Mouse (Mus musculus): ENCODE results near the gene Nfyc. TPM values are rescaled to one million over a fixed set of nuclear protein-coding genes. Genes with fewer than 3 reads are reported as not detected.

Gene Nfyc
- polyA plus RNA-seq, 1 experiment from 2014 or later, result 118 TPM

- Histone ChIP-seq H3K4me2 (peak overlapping the region; percentile 72), H3K36me3 (no peaks in the 10 kb centered on the region), H3K4me3 (replicated peaks) (peak overlapping the region; percentile 41), H3K9me3 (no peaks in the 10 kb centered on the region), H3K9ac (replicated peaks) (peak overlapping the region; percentile 48), H3K27ac (no peak overlapping the region), H3K4me1 (replicated peaks) (peaks cover 23% of the 10 kb centered on the region), H3K27me3 (peaks cover 22% of the 10 kb centered on the region)
- ATAC-seq (ENCODE audit: insufficient number of reproducible peaks, insufficient read depth, low FRiP score, low TSS enrichment, low read depth), result peak; percentile 90
- under 1% methylated on average over 12 of the region's 12 CpGs for WGBS
Measured at GRCm38 (mm10) chr4:120716141-120716571, 115.2 kb downstream of the Nfyc start.

- no peak overlapping the region for H3K9ac ChIP-seq (replicated peaks)
- no peak for ATAC-seq (ENCODE audit: insufficient number of reproducible peaks, insufficient read depth, low FRiP score, low TSS enrichment, low read depth)
- H3K4me3 ChIP-seq (replicated peaks), result no peak overlapping the region
- H3K9me3 ChIP-seq, result no peaks in the 10 kb centered on the region
- H3K4me1 ChIP-seq (replicated peaks), result peaks cover 18% of the 10 kb centered on the region
- no peaks in the 10 kb centered on the region for H3K36me3 ChIP-seq
- H3K27me3 ChIP-seq, result peaks cover 31% of the 10 kb centered on the region
- no peak overlapping the region for H3K27ac ChIP-seq
- H3K4me2 ChIP-seq, result no peak overlapping the region
- 88% methylated on average over 6 of the region's 6 CpGs for WGBS
Measured at GRCm38 (mm10) chr4:120713856-120714497, 117.4 kb downstream of the Nfyc start.

- Histone ChIP-seq H3K27me3 (peaks cover 30% of the 10 kb centered on the region), H3K4me2 (no peak overlapping the region), H3K36me3 (0 out of 2 replicates have a peak, but pooled peaks cover 3% of the 10 kb centered on the region)
Measured at GRCm38 (mm10) chr4:120713021-120713420, 118.4 kb downstream of the Nfyc start.

GRCm38 (mm10) chr4:120712236-120712635 lies 119.1 kb downstream of the Nfyc start:
- no peak for ATAC-seq (ENCODE audit: insufficient number of reproducible peaks, insufficient read depth, low FRiP score, low TSS enrichment, low read depth)

More at GRCm38 (mm10) chr4:120713021-120713420, 118.4 kb downstream of the Nfyc start:
- Histone ChIP-seq H3K9ac (replicated peaks) (no peak overlapping the region), H3K9me3 (no peaks in the 10 kb centered on the region), H3K4me3 (replicated peaks) (no peak overlapping the region), H3K4me1 (replicated peaks) (peaks cover 21% of the 10 kb centered on the region), H3K27ac (no peak overlapping the region)
- ATAC-seq (ENCODE audit: insufficient number of reproducible peaks, insufficient read depth, low FRiP score, low TSS enrichment, low read depth), result no peak
- WGBS, result 90% methylated on average over 6 of the region's 6 CpGs

More at GRCm38 (mm10) chr4:120712236-120712635, 119.1 kb downstream of the Nfyc start:
- Histone ChIP-seq H3K27ac (no peak overlapping the region), H3K9ac (replicated peaks) (no peak overlapping the region), H3K36me3 (0 out of 2 replicates have a peak, but pooled peaks cover 3% of the 10 kb centered on the region), H3K4me2 (no peak overlapping the region), H3K27me3 (peaks cover 23% of the 10 kb centered on the region), H3K4me1 (replicated peaks) (peaks cover 22% of the 10 kb centered on the region), H3K9me3 (no peaks in the 10 kb centered on the region), H3K4me3 (replicated peaks) (no peak overlapping the region)
- 71% methylated on average over 12 of the region's 12 CpGs for WGBS

MicroRNA genes within 50 kb of the gene (microRNA counts, 519-probe panel; counts per million panel counts)
- not detected for microRNA mmu-miR-30e

Small RNA genes lying within 50 kb of the gene (microRNA-seq; reads per million reads assigned to microRNA genes)
- gene Gm23936, result not detected
- 68.3 reads per million, percentile 46 among the genes with 10 or more reads in this experiment for gene Mir30c-1
- not detected for gene Mir30e
- not detected for gene Mir30f

Other genes with a start within 250 kb of the Nfyc start
- not detected in 2 replicates for gene Gm8439, start 242.8 kb downstream of the Nfyc start, polyA plus RNA-seq (2016; fragmentation: Nextera tagmentation; extraction: Ambion mirVana)
- 6.0 and 6.8 TPM in 2 replicates for gene Cited4, start 165.0 kb downstream of the Nfyc start, polyA plus RNA-seq (2016; fragmentation: Nextera tagmentation; extraction: Ambion mirVana)
- 6.2 and 7.3 TPM in 2 replicates for gene Kcnq4, start 83.0 kb downstream of the Nfyc start, polyA plus RNA-seq (2016; fragmentation: Nextera tagmentation; extraction: Ambion mirVana)
- 0.35 and 0.98 TPM in 2 replicates for gene Rims3, start 23.2 kb upstream of the Nfyc start, polyA plus RNA-seq (2016; fragmentation: Nextera tagmentation; extraction: Ambion mirVana)
- 34.7 and 34.8 TPM in 2 replicates for gene Exo5, start 93.4 kb upstream of the Nfyc start, polyA plus RNA-seq (2016; fragmentation: Nextera tagmentation; extraction: Ambion mirVana)
- 12.4 and 13.0 TPM in 2 replicates for gene Zfp69, start 120.1 kb upstream of the Nfyc start, polyA plus RNA-seq (2016; fragmentation: Nextera tagmentation; extraction: Ambion mirVana)
- 16.9 and 20.3 TPM in 2 replicates for gene Smap2, start 185.7 kb upstream of the Nfyc start, polyA plus RNA-seq (2016; fragmentation: Nextera tagmentation; extraction: Ambion mirVana)
- gene Col9a2, start 207.8 kb upstream of the Nfyc start, polyA plus RNA-seq (2016; fragmentation: Nextera tagmentation; extraction: Ambion mirVana), result 78.8 and 84.2 TPM in 2 replicates